Mouse (Mus musculus) forebrain, embryonic 14.5 days (tissue): ENCODE data around the gene Kif14. TPM values are rescaled to one million over a fixed set of nuclear protein-coding genes. Genes with fewer than 3 reads are reported as not detected.

ENCODE experiments used
- ATAC-seq: fragments of 200-750 bp; cut with Nextera tagmentation; 2 replicates; pipeline ENCODE4 v1.8.0; 2017; ENCODE audit warnings: mild to moderate bottlenecking, moderate library complexity
- DNase-seq: peaks from one replicate; pipeline ENCODE4 v3.0.0-alpha.2; 2015; ENCODE audit warnings: low spot score
- H3K27ac ChIP-seq: fragments of 300-500 bp; sonication (generic); 2 replicates; pipeline ENCODE4 v1.5.1; 2014; ENCODE audit warnings: low read depth, mild to moderate bottlenecking, control low read depth, low read length, moderate library complexity
- H3K27me3 ChIP-seq: fragments of 300-500 bp; sonication (generic); replicated peaks from 2 replicates; pipeline ENCODE4 v1.6.1; 2014; ENCODE audit warnings: low read length, control low read depth, mixed read lengths; ENCODE audit not compliant: control insufficient read depth, insufficient read depth
- H3K36me3 ChIP-seq: fragments of 300-500 bp; sonication (generic); 2 replicates; pipeline ENCODE4 v1.6.1; 2014; ENCODE audit warnings: low read length, control low read depth; ENCODE audit not compliant: control insufficient read depth, insufficient read depth
- H3K4me1 ChIP-seq: fragments of 300-500 bp; sonication (generic); 2 replicates; pipeline ENCODE4 v1.6.1; 2014; ENCODE audit warnings: antibody characterized with exemption, low read length, control low read depth; ENCODE audit not compliant: control insufficient read depth, insufficient read depth
- H3K4me2 ChIP-seq: fragments of 300-500 bp; sonication (generic); 2 replicates; pipeline ENCODE4 v1.6.1; 2014; ENCODE audit warnings: mild to moderate bottlenecking, control low read depth, low read length
- H3K4me3 ChIP-seq: fragments of 300-500 bp; sonication (generic); 2 replicates; pipeline ENCODE4 v1.5.1; 2014; ENCODE audit warnings: low read depth, low read length, control low read depth
- H3K9ac ChIP-seq: fragments of 300-500 bp; sonication (generic); 2 replicates; pipeline ENCODE4 v1.6.1; 2014; ENCODE audit warnings: mild to moderate bottlenecking, low read length, control low read depth, moderate library complexity
- H3K9me3 ChIP-seq: fragments of 300-500 bp; sonication (generic); replicated peaks from 2 replicates; pipeline ENCODE4 v1.6.1; 2016; ENCODE audit warnings: low read length, control low read depth, mixed read lengths; ENCODE audit not compliant: control insufficient read depth
- WGBS: fragments of 180-500 bp; shearing (Covaris S2); extraction: QIAGEN DNeasy Blood & Tissue Kit; methylation state at CpG from one replicate; pipeline ENCODE4 v1.1.7; 2014; 5-methylcytosine and 5-hydroxymethylcytosine counted together
- polyA plus RNA-seq: library from polyadenylated mRNA; unstranded; fragments of >200 nt; fragmentation: Nextera tagmentation; extraction: Ambion mirVana; gene quantifications from 2 replicates; pipeline ENCODE4 v1.2.1, GENCODE M21; 2014

Kif14 gene
- polyA plus RNA-seq, 1 experiment from 2014 or later = 3.2 TPM

DNA sequence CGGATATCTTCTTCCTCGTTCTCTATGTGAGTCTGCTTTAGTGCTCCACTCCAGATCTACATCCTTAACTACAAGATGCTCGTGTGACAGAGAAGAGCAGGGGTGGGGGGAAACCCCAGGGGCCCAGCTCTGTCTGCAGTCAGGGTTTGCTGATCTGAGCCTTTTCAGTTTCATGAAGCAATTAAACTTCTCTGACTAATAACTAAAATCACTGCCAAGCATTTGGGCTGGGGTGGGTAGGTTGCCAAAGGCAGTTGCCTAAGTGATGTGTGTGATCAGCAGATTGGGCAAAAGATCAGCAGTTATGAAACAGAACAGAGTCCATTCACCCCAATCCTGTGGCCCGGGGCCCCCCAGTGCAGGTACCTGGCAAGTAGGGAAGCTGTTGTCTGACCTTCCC lies 72.1 kb downstream of the Kif14 start:
- no peak overlapping the region for H3K4me3 ChIP-seq
- 83% methylated on average over 4 of the region's 4 CpGs for WGBS
- no peak for DNase-seq

DNA sequence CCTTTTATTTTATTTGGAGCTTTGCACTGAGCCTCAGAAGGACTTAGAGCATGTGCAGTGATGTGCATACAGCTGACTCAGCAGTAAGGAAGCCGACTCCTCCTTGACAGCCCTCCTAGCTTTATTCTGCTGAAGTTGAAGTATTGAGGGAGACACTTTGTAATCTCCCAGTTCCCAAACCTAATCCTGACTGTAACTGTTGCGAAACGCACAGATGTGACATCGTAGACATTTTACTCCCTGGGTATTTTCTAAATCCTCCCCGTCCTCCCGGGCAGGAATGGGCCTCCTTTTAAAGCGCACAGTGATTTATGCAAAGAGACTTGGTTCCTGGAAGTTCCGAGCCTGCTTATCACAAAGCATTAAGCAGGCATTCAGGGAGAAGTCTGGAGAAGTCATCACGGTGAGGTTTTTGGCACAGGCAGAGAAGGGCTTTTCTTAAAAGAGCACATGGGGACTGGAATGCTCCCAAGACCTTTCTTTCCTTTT lies 74.3 kb downstream of the Kif14 start:
- H3K36me3 ChIP-seq = no peaks in the 10 kb centered on the region
- H3K4me3 ChIP-seq = no peak overlapping the region
- H3K9me3 ChIP-seq = no peaks in the 10 kb centered on the region
- no peaks in the 10 kb centered on the region for H3K27me3 ChIP-seq
- no peak for DNase-seq
- no peak overlapping the region for H3K4me2 ChIP-seq
- H3K27ac ChIP-seq = no peak overlapping the region
- ATAC-seq = no peak
- WGBS = 49% methylated on average over 9 of the region's 9 CpGs
- H3K9ac ChIP-seq = no peak overlapping the region
- H3K4me1 ChIP-seq = no peaks in the 10 kb centered on the region

More for the DNA sequence above, 72.1 kb downstream of the Kif14 start:
- no peak for ATAC-seq
- Histone ChIP-seq H3K4me1 (no peaks in the 10 kb centered on the region), H3K36me3 (no peaks in the 10 kb centered on the region), H3K9ac (no peak overlapping the region), H3K27me3 (no peaks in the 10 kb centered on the region), H3K9me3 (no peaks in the 10 kb centered on the region), H3K4me2 (no peak overlapping the region), H3K27ac (no peak overlapping the region)

DNA sequence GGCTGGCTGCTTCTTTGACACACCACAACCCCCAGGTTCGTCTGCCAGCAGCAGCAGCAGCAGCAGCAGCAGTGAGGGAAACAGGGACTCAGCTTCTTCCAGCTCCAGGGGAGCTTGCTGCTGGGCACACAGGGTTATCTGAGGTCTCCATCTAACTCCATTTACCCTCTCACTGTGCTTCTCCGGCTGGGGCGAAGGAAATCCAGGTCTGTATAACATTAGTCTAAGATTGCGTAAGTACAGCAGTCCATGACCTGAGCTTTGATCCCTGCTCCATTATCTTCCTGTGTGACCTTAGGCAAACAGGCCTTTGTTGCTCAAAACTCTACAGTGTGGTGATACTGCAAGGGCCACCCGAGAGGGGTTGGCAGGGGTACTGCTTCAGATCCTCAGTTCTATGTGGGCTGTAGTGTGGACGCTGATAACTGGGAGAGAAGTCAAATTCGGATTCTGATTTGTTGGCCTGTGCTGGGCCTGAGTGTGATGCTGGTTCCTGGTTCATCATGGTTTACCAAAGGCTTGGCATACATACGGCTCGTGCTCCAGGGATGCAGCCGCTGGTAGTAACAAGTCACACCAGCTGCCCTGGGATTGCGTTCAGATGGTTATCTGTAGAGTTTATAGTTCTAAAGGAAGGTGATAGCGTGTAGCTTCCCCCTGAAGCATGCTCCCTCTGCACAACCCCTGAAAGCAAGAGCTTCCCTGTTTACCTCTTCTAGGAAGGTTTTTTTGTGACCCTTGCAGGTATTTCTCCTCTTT lies 75.7 kb downstream of the Kif14 start:
- H3K9ac ChIP-seq = no peak overlapping the region
- no peak overlapping the region for H3K4me2 ChIP-seq
- 81% methylated on average over 12 of the region's 12 CpGs for WGBS
- no peak overlapping the region for H3K4me3 ChIP-seq
- H3K36me3 ChIP-seq = no peaks in the 10 kb centered on the region
- no peak for DNase-seq
- H3K27me3 ChIP-seq = no peaks in the 10 kb centered on the region
- H3K9me3 ChIP-seq = no peaks in the 10 kb centered on the region
- ATAC-seq = no peak
- no peak overlapping the region for H3K27ac ChIP-seq
- H3K4me1 ChIP-seq = no peaks in the 10 kb centered on the region

GRCm38 (mm10) chr1:136543920-136544319 lies 77.8 kb downstream of the Kif14 start:
- Histone ChIP-seq H3K9ac (no peak overlapping the region), H3K4me1 (no peaks in the 10 kb centered on the region), H3K27ac (no peak overlapping the region), H3K27me3 (no peaks in the 10 kb centered on the region), H3K4me2 (no peak overlapping the region), H3K4me3 (no peak overlapping the region), H3K36me3 (no peaks in the 10 kb centered on the region), H3K9me3 (no peaks in the 10 kb centered on the region)
- no peak for ATAC-seq
- WGBS = 51% methylated on average over 7 of the region's 7 CpGs
- no peak for DNase-seq

DNA sequence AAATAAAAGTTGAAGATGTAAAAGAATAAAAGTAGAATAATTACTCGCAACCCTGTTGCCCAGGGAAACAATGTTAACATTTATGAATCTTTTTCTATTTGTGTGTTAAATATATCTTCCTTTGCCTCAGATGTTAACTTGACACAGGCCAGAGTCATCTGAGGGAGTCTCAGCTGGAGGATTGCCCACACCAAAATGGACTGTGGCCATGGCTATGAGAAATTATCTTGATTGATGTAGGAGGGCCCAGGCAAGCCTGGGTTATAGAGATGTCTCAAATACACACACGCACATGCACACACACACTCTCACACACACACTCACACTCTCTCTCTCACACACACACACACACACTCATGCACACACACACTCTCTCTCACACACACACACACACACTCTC lies 80.9 kb downstream of the Kif14 start:
- H3K36me3 ChIP-seq = no peaks in the 10 kb centered on the region
- no peak overlapping the region for H3K4me2 ChIP-seq
- no peak overlapping the region for H3K9ac ChIP-seq
- H3K4me3 ChIP-seq = no peak overlapping the region
- DNase-seq (no peak), ATAC-seq (no peak)
- H3K27me3 ChIP-seq = no peaks in the 10 kb centered on the region
- WGBS = 82% methylated on average over 2 of the region's 2 CpGs
- no peaks in the 10 kb centered on the region for H3K4me1 ChIP-seq
- H3K9me3 ChIP-seq = no peaks in the 10 kb centered on the region
- no peak overlapping the region for H3K27ac ChIP-seq

- Histone ChIP-seq H3K4me2 (no peak overlapping the region), H3K9me3 (no peaks in the 10 kb centered on the region), H3K4me1 (no peaks in the 10 kb centered on the region), H3K36me3 (no peaks in the 10 kb centered on the region), H3K9ac (no peak overlapping the region), H3K27me3 (no peaks in the 10 kb centered on the region), H3K27ac (no peak overlapping the region), H3K4me3 (no peak overlapping the region)
- DNase-seq (no peak), ATAC-seq (no peak)
- WGBS = 95% methylated on average over 6 of the region's 6 CpGs
These were observed 84.1 kb downstream of the Kif14 start for GRCm38 (mm10) chr1:136550285-136550684.

DNA sequence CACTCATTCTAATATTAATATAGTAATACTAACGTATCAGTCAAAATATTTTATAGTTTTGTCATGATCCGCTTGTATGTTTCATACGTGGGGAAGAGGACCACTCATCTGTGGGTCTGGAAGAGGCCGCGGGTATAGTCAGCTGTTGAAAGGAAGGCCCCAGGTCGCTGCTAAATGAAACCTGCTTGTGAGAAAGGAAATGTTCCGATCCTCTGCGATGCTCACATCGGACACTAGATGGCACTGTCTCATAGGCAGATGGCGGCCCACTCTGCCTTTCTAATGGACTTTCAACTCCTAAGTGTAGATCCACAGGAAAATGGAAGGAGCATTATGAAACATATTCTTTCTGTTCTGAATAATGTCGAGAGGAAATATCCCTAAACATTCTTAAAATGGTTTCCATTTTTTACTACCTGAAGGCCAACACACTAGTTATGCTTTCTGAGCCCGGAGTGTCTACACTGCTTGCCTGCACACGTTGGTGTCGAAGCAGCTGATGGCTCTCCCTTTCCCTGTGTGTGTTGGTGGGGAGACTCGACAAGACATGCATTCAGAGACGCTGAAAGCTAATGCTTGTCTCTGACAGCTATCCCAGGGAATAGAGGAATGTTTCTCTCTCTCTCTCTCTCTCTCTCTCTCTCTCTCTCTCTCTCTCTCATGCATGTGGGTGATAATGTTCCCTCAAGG lies 84.9 kb downstream of the Kif14 start:
- peak; percentile 86 for DNase-seq
- no peak overlapping the region for H3K4me2 ChIP-seq
- no peaks in the 10 kb centered on the region for H3K4me1 ChIP-seq
- no peak overlapping the region for H3K27ac ChIP-seq
- H3K9me3 ChIP-seq = no peaks in the 10 kb centered on the region
- no peak overlapping the region for H3K4me3 ChIP-seq
- no peak overlapping the region for H3K9ac ChIP-seq
- 30% methylated on average over 16 of the region's 16 CpGs for WGBS
- peak; percentile 63 for ATAC-seq
- H3K27me3 ChIP-seq = no peaks in the 10 kb centered on the region
- H3K36me3 ChIP-seq = no peaks in the 10 kb centered on the region

- Histone ChIP-seq H3K9me3 (no peaks in the 10 kb centered on the region), H3K27ac (no peak overlapping the region), H3K36me3 (no peaks in the 10 kb centered on the region), H3K9ac (no peak overlapping the region), H3K27me3 (no peaks in the 10 kb centered on the region), H3K4me1 (no peaks in the 10 kb centered on the region), H3K4me3 (no peak overlapping the region), H3K4me2 (no peak overlapping the region)
- ATAC-seq (no peak), DNase-seq (no peak)
- WGBS = 89% methylated on average over 3 of the region's 3 CpGs
These were observed 88.5 kb downstream of the Kif14 start for GRCm38 (mm10) chr1:136554686-136555085.

DNA sequence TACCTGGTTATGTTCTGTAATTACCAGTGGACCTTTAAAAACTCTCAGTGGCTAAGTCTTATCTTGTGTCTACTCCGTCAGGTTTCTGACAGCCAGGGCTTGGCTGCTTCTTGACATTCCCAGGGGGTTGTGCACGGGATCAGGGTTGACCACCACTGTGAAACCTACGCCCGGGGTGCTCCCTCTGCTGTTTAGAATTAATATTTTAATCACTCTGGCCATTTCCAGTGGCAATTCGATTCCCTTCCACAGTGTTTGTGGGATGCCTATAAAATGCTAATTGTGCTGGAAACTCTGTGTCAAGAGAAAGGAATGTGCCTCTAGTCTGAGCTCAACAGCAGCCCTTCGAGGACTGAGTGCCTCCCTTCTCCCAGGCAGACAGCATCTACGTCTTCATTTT lies 89.7 kb downstream of the Kif14 start:
- H3K9me3 ChIP-seq = no peaks in the 10 kb centered on the region
- no peak for DNase-seq
- H3K4me2 ChIP-seq = no peak overlapping the region
- WGBS = 40% methylated on average over 7 of the region's 7 CpGs
- no peak overlapping the region for H3K27ac ChIP-seq
- no peak for ATAC-seq
- no peaks in the 10 kb centered on the region for H3K36me3 ChIP-seq
- H3K9ac ChIP-seq = no peak overlapping the region
- H3K4me1 ChIP-seq = no peaks in the 10 kb centered on the region
- no peak overlapping the region for H3K4me3 ChIP-seq
- H3K27me3 ChIP-seq = no peaks in the 10 kb centered on the region
